Mouse (Mus musculus): ENCODE data around the gene Wdpcp.

DNA sequence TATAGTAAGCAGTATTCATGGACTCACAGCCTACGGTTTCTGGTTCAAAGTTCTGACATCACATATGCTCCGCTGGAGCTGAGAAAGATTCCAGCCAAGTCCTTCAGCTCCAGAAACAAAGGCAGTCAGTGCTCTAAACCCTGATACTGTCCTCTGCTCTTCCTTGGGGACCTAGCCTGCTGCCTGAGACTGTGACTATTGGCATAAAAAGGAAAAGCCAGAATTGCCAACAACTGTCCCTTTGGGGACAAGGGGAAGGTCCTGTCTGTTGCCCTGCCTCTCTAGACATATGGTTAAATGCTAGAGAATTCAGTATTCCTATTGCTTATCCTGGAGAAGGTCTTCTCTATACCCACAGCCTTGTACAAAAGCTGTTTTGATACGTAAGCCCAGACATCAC lies 252.9 kb downstream of the Wdpcp start:
- TF ChIP-seq CTCF (IDR thresholded peaks at IDR 0.05; ENCODE audit: insufficient read depth, low read depth, low read length): no peak
- TF ChIP-seq POLR2A (IDR thresholded peaks at IDR 0.05; ENCODE audit: insufficient read depth, low read depth, low read length): no peak

All from olfactory bulb, adult 2 months (tissue).